Mouse (Mus musculus): ENCODE measurements at regions not wholly inside any gene's neighbourhood (a gene's known extent, or its start where the extent isn't known, plus 50 kb on each side); places are given as distances from the start of the nearest gene placed in this dataset.
A peak's percentile ranks its signal among the peaks of the same experiment; 100 is the strongest.

DNA sequence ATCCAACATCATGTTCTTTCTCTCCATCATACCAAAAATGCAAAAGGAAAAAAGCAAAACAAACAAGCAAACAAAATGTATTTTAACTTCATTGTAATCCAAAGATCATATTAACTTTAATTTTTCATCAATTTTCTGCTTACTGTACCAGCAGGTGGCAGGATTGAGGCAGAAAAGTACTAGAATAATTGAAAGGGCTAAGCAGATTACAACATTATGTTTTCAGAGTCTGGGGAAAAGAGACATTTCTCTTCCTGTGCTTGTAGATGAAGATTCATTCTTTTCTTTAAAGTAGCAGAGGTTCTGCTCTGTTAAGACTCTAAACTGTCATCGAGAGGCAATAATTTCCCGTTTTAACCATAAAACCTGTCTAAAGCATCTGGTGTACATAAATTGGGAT lies 394.7 kb upstream of the Slitrk6 start:
- no peaks in the 10 kb centered on the region for H3K36me3 ChIP-seq (ENCODE audit: poor library complexity, severe bottlenecking)
- peak; percentile 43; the same call in 1 of the 2 replicates for ATAC-seq
- H3K9me3 ChIP-seq (replicated peaks): no peaks in the 10 kb centered on the region
- no peak overlapping the region for H3K4me2 ChIP-seq
- WGBS: 70% methylated on average over 2 of the region's 2 CpGs
- no peaks in the 10 kb centered on the region for H3K4me1 ChIP-seq
- no peak overlapping the region for H3K27ac ChIP-seq
- H3K27me3 ChIP-seq: no peaks in the 10 kb centered on the region
- H3K4me3 ChIP-seq: no peak overlapping the region
- no peak overlapping the region for H3K9ac ChIP-seq

DNA sequence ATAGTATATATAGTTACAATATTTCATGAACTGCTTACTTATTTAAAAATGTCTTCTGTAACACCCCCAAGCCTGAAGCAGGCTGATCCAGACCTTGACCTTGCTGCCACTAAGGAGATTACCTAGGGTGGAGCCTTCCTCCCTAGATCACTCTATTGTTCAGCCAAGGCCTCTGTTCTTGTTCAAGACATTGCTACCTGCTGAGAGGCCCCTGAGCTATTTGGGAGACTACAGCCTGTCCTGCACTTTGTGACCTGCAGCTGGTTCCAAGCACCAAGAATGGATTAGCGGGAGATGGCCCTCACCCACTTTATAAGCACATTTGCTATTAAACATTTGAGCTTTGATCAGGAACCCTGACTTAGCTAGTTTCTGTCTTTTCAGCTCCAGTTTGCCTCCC lies 361.7 kb upstream of the Slitrk6 start:
- Histone ChIP-seq H3K27me3 (no peaks in the 10 kb centered on the region), H3K4me2 (no peak overlapping the region), H3K9me3 (replicated peaks) (no peaks in the 10 kb centered on the region), H3K27ac (no peak overlapping the region), H3K4me3 (no peak overlapping the region), H3K4me1 (no peaks in the 10 kb centered on the region), H3K9ac (no peak overlapping the region), H3K36me3 (ENCODE audit: poor library complexity, severe bottlenecking) (no peaks in the 10 kb centered on the region)
- ATAC-seq: no peak
- 65% methylated on average over 1 of the region's 1 CpGs for WGBS

DNA sequence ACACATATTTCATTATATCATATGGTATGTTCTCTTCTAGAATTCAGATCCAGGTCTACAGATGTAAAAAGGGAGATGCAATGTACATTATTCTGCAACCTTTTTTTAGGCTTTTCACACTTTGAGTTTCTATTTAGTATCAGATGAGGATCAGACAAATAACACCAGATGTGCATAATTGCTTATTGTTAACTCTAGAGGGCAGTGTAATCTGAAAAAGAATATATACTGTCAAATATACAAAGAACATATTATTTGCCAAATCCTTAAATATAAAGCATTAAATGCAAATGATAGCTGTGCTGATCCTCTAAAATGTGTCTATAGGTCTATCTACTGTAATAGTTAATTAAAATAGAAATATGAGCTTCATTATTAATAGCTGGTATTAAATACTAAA lies 348.6 kb upstream of the Slitrk6 start:
- H3K36me3 ChIP-seq (ENCODE audit: poor library complexity, severe bottlenecking): no peaks in the 10 kb centered on the region
- no peaks in the 10 kb centered on the region for H3K27me3 ChIP-seq
- H3K4me3 ChIP-seq: no peak overlapping the region
- H3K4me1 ChIP-seq: no peaks in the 10 kb centered on the region
- no peak overlapping the region for H3K27ac ChIP-seq
- H3K4me2 ChIP-seq: no peak overlapping the region
- H3K9ac ChIP-seq: no peak overlapping the region
- ATAC-seq: no peak
- H3K9me3 ChIP-seq (replicated peaks): no peaks in the 10 kb centered on the region

GRCm38 (mm10) chr14:111100257-111100656 lies 345.3 kb upstream of the Slitrk6 start:
- ATAC-seq: no peak
- H3K4me3 ChIP-seq: no peak overlapping the region
- 88% methylated on average over 1 of the region's 1 CpGs for WGBS

GRCm38 (mm10) chr14:111096229-111096628 lies 341.3 kb upstream of the Slitrk6 start:
- Histone ChIP-seq H3K9ac (no peak overlapping the region), H3K27me3 (no peaks in the 10 kb centered on the region), H3K4me1 (no peaks in the 10 kb centered on the region), H3K9me3 (replicated peaks) (no peaks in the 10 kb centered on the region), H3K27ac (no peak overlapping the region), H3K4me2 (no peak overlapping the region), H3K36me3 (ENCODE audit: poor library complexity, severe bottlenecking) (no peaks in the 10 kb centered on the region), H3K4me3 (no peak overlapping the region)
- WGBS: 93% methylated on average over 5 of the region's 5 CpGs
- ATAC-seq: no peak

More at GRCm38 (mm10) chr14:111100257-111100656, 345.3 kb upstream of the Slitrk6 start:
- Histone ChIP-seq H3K4me1 (no peaks in the 10 kb centered on the region), H3K4me2 (no peak overlapping the region), H3K27me3 (no peaks in the 10 kb centered on the region), H3K9me3 (replicated peaks) (no peaks in the 10 kb centered on the region), H3K36me3 (ENCODE audit: poor library complexity, severe bottlenecking) (no peaks in the 10 kb centered on the region), H3K27ac (no peak overlapping the region), H3K9ac (no peak overlapping the region)

GRCm38 (mm10) chr14:111074517-111074916 lies 319.6 kb upstream of the Slitrk6 start:
- H3K27me3 ChIP-seq: no peaks in the 10 kb centered on the region
- no peaks in the 10 kb centered on the region for H3K9me3 ChIP-seq (replicated peaks)
- no peak for ATAC-seq
- WGBS: 90% methylated on average over 5 of the region's 5 CpGs
- no peak overlapping the region for H3K27ac ChIP-seq
- 0 out of 2 replicates have a peak, but pooled peaks cover 3% of the 10 kb centered on the region for H3K4me1 ChIP-seq
- no peak overlapping the region for H3K4me3 ChIP-seq
- H3K9ac ChIP-seq: no peak overlapping the region
- no peaks in the 10 kb centered on the region for H3K36me3 ChIP-seq (ENCODE audit: poor library complexity, severe bottlenecking)
- no peak overlapping the region for H3K4me2 ChIP-seq

GRCm38 (mm10) chr14:111073529-111073928 lies 318.6 kb upstream of the Slitrk6 start:
- ATAC-seq: peak; percentile 69; the same call in 1 of the 2 replicates
- H3K27me3 ChIP-seq: no peaks in the 10 kb centered on the region

More at GRCm38 (mm10) chr14:111073529-111073928, 318.6 kb upstream of the Slitrk6 start:
- no peaks in the 10 kb centered on the region for H3K36me3 ChIP-seq (ENCODE audit: poor library complexity, severe bottlenecking)
- no peak overlapping the region for H3K4me2 ChIP-seq
- H3K4me1 ChIP-seq: 0 out of 2 replicates have a peak, but pooled peaks cover 3% of the 10 kb centered on the region
- WGBS: 68% methylated on average over 4 of the region's 4 CpGs
- no peak overlapping the region for H3K4me3 ChIP-seq
- H3K27ac ChIP-seq: no peak overlapping the region
- H3K9ac ChIP-seq: no peak overlapping the region
- no peaks in the 10 kb centered on the region for H3K9me3 ChIP-seq (replicated peaks)
